Mouse (Mus musculus): ENCODE measurements at regions not wholly inside any gene's neighbourhood (a gene's known extent, or its start where the extent isn't known, plus 50 kb on each side); places are given as distances from the start of the nearest gene placed in this dataset.

DNA sequence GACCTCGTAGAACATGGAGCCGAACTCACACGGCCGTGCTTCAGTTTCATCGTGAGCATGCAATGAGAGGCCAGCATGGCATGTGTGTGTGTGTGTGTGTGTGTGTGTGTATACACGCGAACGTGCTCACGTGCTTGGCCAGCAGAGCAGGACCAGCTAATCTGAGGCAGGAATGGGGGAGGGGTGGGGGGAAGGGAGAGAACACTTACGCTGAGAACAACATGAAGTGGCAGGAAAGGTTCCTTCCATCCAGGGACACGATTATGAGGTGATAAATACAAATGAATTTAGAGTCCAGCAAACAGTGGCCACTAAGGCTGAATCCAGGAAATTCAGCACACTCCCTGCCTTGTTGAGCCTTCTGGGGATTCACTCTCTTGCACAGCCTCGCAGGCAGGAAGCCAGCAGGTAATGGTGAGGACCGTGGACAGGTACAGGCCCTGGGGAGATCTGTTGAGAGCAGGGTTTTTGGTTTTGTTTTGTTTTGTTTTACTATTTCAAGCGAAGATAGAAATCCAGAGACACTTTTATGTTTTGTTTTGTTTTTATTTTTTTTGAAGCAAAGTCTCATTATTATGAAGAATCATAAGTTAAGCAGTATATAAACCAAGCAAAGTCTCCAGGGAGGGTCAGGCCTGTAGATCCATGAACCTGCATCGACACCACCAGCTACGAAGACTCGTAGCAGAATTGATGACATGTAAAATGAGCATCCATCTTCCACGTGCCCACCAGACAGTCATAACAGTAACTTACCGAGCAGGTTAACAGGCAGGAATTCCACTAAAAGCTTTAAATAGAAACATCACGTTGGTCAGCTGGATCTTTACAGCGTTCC lies 452.0 kb downstream of the Wdr11 start:
- ATAC-seq (ENCODE audit: insufficient read depth, low FRiP score, low TSS enrichment) (no peak), DNase-seq (ENCODE audit: low spot score) (peak; percentile 23)
- no peaks in the 10 kb centered on the region for H3K27me3 ChIP-seq (ENCODE audit: control insufficient read depth, insufficient read depth, low read length)
- no peak overlapping the region for H3K4me3 ChIP-seq (ENCODE audit: low read depth, low read length)
- no peaks in the 10 kb centered on the region for H3K9me3 ChIP-seq (ENCODE audit: control insufficient read depth, low read length)
- 69% methylated on average over 21 of the region's 21 CpGs for WGBS
- H3K27ac ChIP-seq (ENCODE audit: low read depth, low read length): no peak overlapping the region
- H3K9ac ChIP-seq (ENCODE audit: low read length): no peak overlapping the region
- H3K4me2 ChIP-seq (ENCODE audit: low read depth): no peak overlapping the region
- no peaks in the 10 kb centered on the region for H3K36me3 ChIP-seq (ENCODE audit: control insufficient read depth, insufficient read depth, low read length)
- H3K4me1 ChIP-seq (ENCODE audit: control insufficient read depth, insufficient read depth, low read length): no peaks in the 10 kb centered on the region

DNA sequence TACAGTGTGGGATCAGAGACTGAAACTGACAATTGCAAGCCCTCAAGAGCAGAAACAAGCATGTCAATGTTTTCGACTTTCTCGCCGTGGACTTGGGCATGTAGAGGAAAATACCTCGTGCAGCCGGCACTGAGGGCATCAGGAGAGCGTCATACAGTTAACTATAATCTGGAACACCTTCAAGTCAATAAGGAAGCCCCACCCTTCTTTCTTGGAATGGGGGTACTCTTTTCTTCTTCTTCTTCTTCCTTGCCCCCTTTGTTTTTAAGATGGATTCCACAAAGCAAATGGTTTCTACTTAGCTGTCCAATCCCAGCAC lies 452.5 kb downstream of the Wdr11 start:
- 85% methylated on average over 6 of the region's 6 CpGs for WGBS
- Histone ChIP-seq H3K4me3 (ENCODE audit: low read depth, low read length) (no peak overlapping the region), H3K27ac (ENCODE audit: low read depth, low read length) (no peak overlapping the region), H3K4me2 (ENCODE audit: low read depth) (no peak overlapping the region), H3K9ac (ENCODE audit: low read length) (no peak overlapping the region), H3K27me3 (ENCODE audit: control insufficient read depth, insufficient read depth, low read length) (no peaks in the 10 kb centered on the region), H3K9me3 (ENCODE audit: control insufficient read depth, low read length) (no peaks in the 10 kb centered on the region), H3K36me3 (ENCODE audit: control insufficient read depth, insufficient read depth, low read length) (no peaks in the 10 kb centered on the region), H3K4me1 (ENCODE audit: control insufficient read depth, insufficient read depth, low read length) (no peaks in the 10 kb centered on the region)
- DNase-seq (ENCODE audit: low spot score): no peak
- ATAC-seq (ENCODE audit: insufficient read depth, low FRiP score, low TSS enrichment): no peak

DNA sequence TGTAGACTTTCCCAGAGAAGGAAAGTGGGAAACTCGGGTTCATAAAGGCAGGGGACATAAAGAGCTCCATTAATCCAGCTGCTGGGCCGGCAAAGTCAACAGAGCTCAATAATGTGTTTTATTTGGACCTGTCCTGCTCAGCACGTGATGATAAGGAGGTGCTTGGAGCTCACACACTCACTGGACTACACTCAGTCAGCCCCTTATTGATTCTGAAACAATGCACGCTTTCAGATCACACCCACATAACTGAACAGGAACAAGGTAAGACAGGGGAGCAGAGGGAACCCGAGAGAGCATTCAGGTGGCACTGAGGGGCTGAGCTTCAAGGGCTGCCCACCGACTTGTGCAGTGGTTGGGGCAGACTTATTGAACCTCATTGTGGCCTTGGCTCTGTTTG lies 452.9 kb downstream of the Wdr11 start:
- H3K4me1 ChIP-seq (ENCODE audit: control insufficient read depth, insufficient read depth, low read length): no peaks in the 10 kb centered on the region
- H3K9me3 ChIP-seq (ENCODE audit: control insufficient read depth, low read length): no peaks in the 10 kb centered on the region
- no peak for DNase-seq (ENCODE audit: low spot score)

DNA sequence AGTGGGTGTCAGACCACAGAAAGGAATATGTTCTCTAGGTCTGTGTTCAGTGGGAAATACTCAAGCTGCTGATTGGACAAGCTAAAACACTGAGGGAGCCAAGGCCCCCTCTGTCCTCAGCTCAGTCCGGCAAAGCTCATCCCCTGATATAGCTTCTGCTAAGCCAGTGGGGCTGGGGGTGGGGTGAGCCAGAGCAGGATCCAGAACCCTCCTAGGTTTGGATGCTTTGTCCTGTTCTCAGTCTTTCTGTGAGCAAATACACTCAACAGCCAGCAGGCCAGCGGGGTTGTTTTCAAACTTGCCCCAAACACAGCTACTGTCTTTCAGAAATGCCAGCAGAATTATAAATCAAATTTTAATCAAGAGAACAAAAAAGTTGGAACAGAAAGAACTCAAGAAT lies 454.4 kb downstream of the Wdr11 start:
- no peaks in the 10 kb centered on the region for H3K4me1 ChIP-seq (ENCODE audit: control insufficient read depth, insufficient read depth, low read length)
- no peaks in the 10 kb centered on the region for H3K27me3 ChIP-seq (ENCODE audit: control insufficient read depth, insufficient read depth, low read length)
- H3K27ac ChIP-seq (ENCODE audit: low read depth, low read length): no peak overlapping the region
- H3K9me3 ChIP-seq (ENCODE audit: control insufficient read depth, low read length): no peaks in the 10 kb centered on the region
- no peak overlapping the region for H3K4me3 ChIP-seq (ENCODE audit: low read depth, low read length)
- DNase-seq (ENCODE audit: low spot score) (no peak), ATAC-seq (ENCODE audit: insufficient read depth, low FRiP score, low TSS enrichment) (no peak)
- no peak overlapping the region for H3K4me2 ChIP-seq (ENCODE audit: low read depth)
- 51% methylated on average over 2 of the region's 2 CpGs for WGBS
- H3K36me3 ChIP-seq (ENCODE audit: control insufficient read depth, insufficient read depth, low read length): no peaks in the 10 kb centered on the region
- no peak overlapping the region for H3K9ac ChIP-seq (ENCODE audit: low read length)

More for the DNA sequence above, 452.9 kb downstream of the Wdr11 start:
- ATAC-seq (ENCODE audit: insufficient read depth, low FRiP score, low TSS enrichment): no peak
- H3K4me3 ChIP-seq (ENCODE audit: low read depth, low read length): no peak overlapping the region
- H3K36me3 ChIP-seq (ENCODE audit: control insufficient read depth, insufficient read depth, low read length): no peaks in the 10 kb centered on the region
- 75% methylated on average over 6 of the region's 6 CpGs for WGBS
- no peak overlapping the region for H3K9ac ChIP-seq (ENCODE audit: low read length)
- H3K27ac ChIP-seq (ENCODE audit: low read depth, low read length): no peak overlapping the region
- H3K4me2 ChIP-seq (ENCODE audit: low read depth): no peak overlapping the region
- H3K27me3 ChIP-seq (ENCODE audit: control insufficient read depth, insufficient read depth, low read length): no peaks in the 10 kb centered on the region

DNA sequence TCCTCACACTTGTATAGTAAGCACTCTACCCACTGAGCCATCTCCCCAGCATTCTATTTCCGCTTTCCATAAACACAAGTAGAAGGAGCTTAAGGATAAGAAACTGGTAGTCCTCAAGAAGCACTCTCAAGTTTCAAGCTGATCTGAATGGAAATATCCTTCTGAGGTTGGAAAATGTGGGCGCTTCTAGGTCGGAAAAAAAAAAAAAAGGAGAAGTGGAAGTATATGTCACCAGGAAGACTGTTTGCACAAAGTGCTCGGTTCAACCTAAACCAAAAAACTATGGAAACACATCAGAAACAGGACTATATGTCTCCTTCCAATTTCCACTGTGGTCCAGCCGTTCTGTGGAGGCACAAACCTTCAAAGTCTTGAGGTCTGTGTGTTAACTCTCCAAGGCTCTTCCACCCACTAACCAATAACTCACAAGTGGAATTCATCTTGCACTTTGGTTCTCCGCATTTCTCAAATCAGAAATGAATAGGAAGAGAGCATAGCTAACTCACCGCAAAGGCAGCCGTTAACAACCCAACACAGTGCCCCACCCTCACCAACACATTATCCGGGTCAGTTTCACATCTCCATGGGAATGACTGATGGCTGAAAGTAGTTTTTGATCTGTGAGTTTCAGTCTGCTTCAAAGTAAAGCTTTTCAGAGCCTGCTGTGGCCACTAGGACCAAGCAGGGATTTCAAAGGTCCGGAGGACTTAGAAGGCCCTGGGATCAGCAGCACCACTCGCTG lies 455.8 kb downstream of the Wdr11 start:
- ATAC-seq (ENCODE audit: insufficient read depth, low FRiP score, low TSS enrichment): no peak
- WGBS: 45% methylated on average over 11 of the region's 11 CpGs
- H3K27me3 ChIP-seq (ENCODE audit: control insufficient read depth, insufficient read depth, low read length): no peaks in the 10 kb centered on the region
- H3K9ac ChIP-seq (ENCODE audit: low read length): no peak overlapping the region
- H3K9me3 ChIP-seq (ENCODE audit: control insufficient read depth, low read length): no peaks in the 10 kb centered on the region
- no peaks in the 10 kb centered on the region for H3K4me1 ChIP-seq (ENCODE audit: control insufficient read depth, insufficient read depth, low read length)
- H3K36me3 ChIP-seq (ENCODE audit: control insufficient read depth, insufficient read depth, low read length): no peaks in the 10 kb centered on the region
- H3K4me2 ChIP-seq (ENCODE audit: low read depth): no peak overlapping the region
- no peak overlapping the region for H3K27ac ChIP-seq (ENCODE audit: low read depth, low read length)
- no peak for DNase-seq (ENCODE audit: low spot score)
- no peak overlapping the region for H3K4me3 ChIP-seq (ENCODE audit: low read depth, low read length)

DNA sequence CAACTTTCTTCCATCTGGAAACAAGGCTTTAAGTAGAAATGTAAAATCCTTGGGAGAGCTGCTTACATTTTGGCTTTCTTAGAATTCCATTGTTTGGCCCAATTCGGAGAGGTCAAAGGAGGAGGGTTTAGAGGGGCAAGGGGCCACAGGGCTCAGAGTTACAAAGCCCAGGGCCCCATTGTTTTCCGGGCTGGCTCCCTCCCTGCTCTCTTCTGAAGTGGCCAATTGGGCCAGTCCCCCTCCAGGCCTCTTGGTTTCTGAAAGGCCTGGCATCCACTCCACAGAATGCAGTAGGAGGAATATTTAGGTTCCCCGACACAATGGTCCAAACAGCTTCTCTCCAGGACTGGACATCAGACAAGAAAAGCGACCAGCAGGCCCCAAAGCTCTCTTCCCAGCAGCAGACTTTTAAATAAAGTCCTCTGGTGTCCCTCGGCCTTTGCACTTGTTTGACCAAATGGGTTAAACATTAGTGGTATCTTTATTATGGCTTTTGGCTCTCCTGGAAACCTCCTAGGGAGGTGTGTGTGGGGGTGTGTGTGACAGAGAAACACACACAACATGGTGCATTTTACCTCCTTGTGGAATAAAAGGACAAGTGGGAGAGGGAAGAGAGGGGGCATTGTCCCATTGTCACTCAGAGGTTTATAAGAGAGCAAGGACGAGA lies 456.6 kb downstream of the Wdr11 start:
- no peak for DNase-seq (ENCODE audit: low spot score)
- Histone ChIP-seq H3K27ac (ENCODE audit: low read depth, low read length) (no peak overlapping the region), H3K4me2 (ENCODE audit: low read depth) (no peak overlapping the region), H3K36me3 (ENCODE audit: control insufficient read depth, insufficient read depth, low read length) (no peaks in the 10 kb centered on the region), H3K9ac (ENCODE audit: low read length) (no peak overlapping the region), H3K27me3 (ENCODE audit: control insufficient read depth, insufficient read depth, low read length) (no peaks in the 10 kb centered on the region), H3K9me3 (ENCODE audit: control insufficient read depth, low read length) (no peaks in the 10 kb centered on the region), H3K4me1 (ENCODE audit: control insufficient read depth, insufficient read depth, low read length) (no peaks in the 10 kb centered on the region), H3K4me3 (ENCODE audit: low read depth, low read length) (no peak overlapping the region)
- WGBS: 19% methylated on average over 6 of the region's 6 CpGs
- no peak for ATAC-seq (ENCODE audit: insufficient read depth, low FRiP score, low TSS enrichment)

DNA sequence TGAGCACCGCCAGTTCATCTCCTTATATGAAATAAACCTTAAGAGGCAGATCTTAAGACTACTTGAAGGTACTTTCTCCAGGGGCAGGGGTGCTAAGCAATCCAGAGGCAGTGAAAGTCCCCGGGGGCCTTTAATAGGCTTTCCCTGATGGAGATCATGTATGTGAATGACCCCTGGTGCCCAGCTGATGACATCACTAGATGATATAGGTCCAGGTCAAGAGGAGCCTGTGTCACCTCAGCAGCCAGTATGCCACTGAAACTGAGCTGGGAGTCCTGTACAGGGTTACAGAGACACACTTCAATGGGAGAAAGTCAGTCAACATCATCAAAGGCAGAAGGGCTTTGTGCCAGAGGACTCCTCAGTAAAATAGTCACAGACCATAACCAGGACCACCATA lies 457.8 kb downstream of the Wdr11 start:
- Histone ChIP-seq H3K27ac (ENCODE audit: low read depth, low read length) (no peak overlapping the region), H3K4me1 (ENCODE audit: control insufficient read depth, insufficient read depth, low read length) (no peaks in the 10 kb centered on the region), H3K9ac (ENCODE audit: low read length) (no peak overlapping the region), H3K9me3 (ENCODE audit: control insufficient read depth, low read length) (no peaks in the 10 kb centered on the region), H3K4me3 (ENCODE audit: low read depth, low read length) (no peak overlapping the region), H3K36me3 (ENCODE audit: control insufficient read depth, insufficient read depth, low read length) (no peaks in the 10 kb centered on the region), H3K4me2 (ENCODE audit: low read depth) (no peak overlapping the region), H3K27me3 (ENCODE audit: control insufficient read depth, insufficient read depth, low read length) (no peaks in the 10 kb centered on the region)
- WGBS: 80% methylated on average over 2 of the region's 2 CpGs
- DNase-seq (ENCODE audit: low spot score): no peak
- no peak for ATAC-seq (ENCODE audit: insufficient read depth, low FRiP score, low TSS enrichment)

DNA sequence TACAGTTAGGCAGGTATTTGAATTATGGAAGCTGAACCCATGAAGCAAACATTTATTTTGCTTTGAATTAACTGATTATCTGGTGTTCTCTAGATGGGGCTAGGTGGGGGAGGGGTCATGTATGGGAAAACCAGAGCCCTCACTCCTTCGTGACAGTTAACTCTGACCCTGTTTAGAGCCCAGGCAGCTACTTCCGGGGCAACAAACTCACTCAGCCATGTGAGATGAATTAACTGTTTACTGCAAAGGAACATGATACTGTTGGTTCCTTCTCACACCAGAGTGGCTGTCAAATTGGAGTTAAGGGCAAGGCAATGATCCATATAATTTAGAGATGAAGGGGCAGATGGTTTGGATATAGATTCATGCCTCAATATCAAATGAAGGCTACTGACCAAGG lies 458.5 kb downstream of the Wdr11 start:
- no peak overlapping the region for H3K4me2 ChIP-seq (ENCODE audit: low read depth)
- ATAC-seq (ENCODE audit: insufficient read depth, low FRiP score, low TSS enrichment) (no peak), DNase-seq (ENCODE audit: low spot score) (no peak)
- H3K4me1 ChIP-seq (ENCODE audit: control insufficient read depth, insufficient read depth, low read length): no peaks in the 10 kb centered on the region
- no peak overlapping the region for H3K27ac ChIP-seq (ENCODE audit: low read depth, low read length)
- no peak overlapping the region for H3K4me3 ChIP-seq (ENCODE audit: low read depth, low read length)
- no peaks in the 10 kb centered on the region for H3K9me3 ChIP-seq (ENCODE audit: control insufficient read depth, low read length)
- 23% methylated on average over 2 of the region's 2 CpGs for WGBS
- no peaks in the 10 kb centered on the region for H3K27me3 ChIP-seq (ENCODE audit: control insufficient read depth, insufficient read depth, low read length)
- no peaks in the 10 kb centered on the region for H3K36me3 ChIP-seq (ENCODE audit: control insufficient read depth, insufficient read depth, low read length)
- H3K9ac ChIP-seq (ENCODE audit: low read length): no peak overlapping the region
